Mouse (Mus musculus) CH12.LX (cell line): ENCODE measurements around the gene Bcas1. TPM values are rescaled to one million over a fixed set of nuclear protein-coding genes. Genes with fewer than 3 reads are reported as not detected.
A peak's percentile ranks its signal among the peaks of the same experiment; 100 is the strongest.

Experiments used
- DNase-seq: peaks from one replicate; pipeline ENCODE4 v3.0.0-alpha.2; 2013; ENCODE audit errors: extremely low read depth
- H3K27ac ChIP-seq: 2 replicates; pipeline ENCODE4 v1.5.1; 2012; ENCODE audit warnings: low read depth, mild to moderate bottlenecking, control low read depth, moderate library complexity; ENCODE audit not compliant: insufficient read depth
- H3K27me3 ChIP-seq: replicated peaks from 2 replicates; pipeline ENCODE3; 2012; ENCODE audit warnings: inconsistent platforms
- H3K36me3 ChIP-seq, 2 experiments: replicated peaks in 1 of 2; 2 replicates each; pipeline versions ENCODE3 to v1.6.1; 2012; ENCODE audit warnings: inconsistent platforms in 1 of 2, low read length in 1 of 2, mild to moderate bottlenecking in 1 of 2, mixed read lengths in 1 of 2, moderate library complexity in 1 of 2; ENCODE audit not compliant: control insufficient read depth in 1 of 2, insufficient read depth in 1 of 2
- H3K4me1 ChIP-seq, 2 experiments: 2 replicates each; pipeline ENCODE4 v1.6.1; 2012; ENCODE audit warnings: inconsistent platforms in 1 of 2, moderate library complexity in 1 of 2; ENCODE audit not compliant: insufficient read depth in 2 of 2, control insufficient read depth in 1 of 2
- H3K4me2 ChIP-seq: 2 replicates; pipeline ENCODE4 v1.6.1; 2012; ENCODE audit warnings: low read depth, mild to moderate bottlenecking, control low read depth; ENCODE audit not compliant: poor library complexity, insufficient read depth, severe bottlenecking
- H3K4me3 ChIP-seq, 3 experiments: fragments of 150-350 bp in 1 of 3; sonication (generic) in 1 of 3; replicated peaks in 1 of 3; 2 replicates each; pipeline versions ENCODE3 to v1.5.1; 2011 to 2012; ENCODE audit warnings: low read depth in 2 of 3, low read length in 2 of 3, mild to moderate bottlenecking in 2 of 3, moderate library complexity in 2 of 3, control low read depth in 1 of 3, improper control_type of control experiment in 1 of 3, inconsistent platforms in 1 of 3, mixed read lengths in 1 of 3; ENCODE audit not compliant: poor library complexity in 1 of 3
- H3K79me2 ChIP-seq: replicated peaks from 2 replicates; pipeline ENCODE4 v1.6.1; 2012; ENCODE audit warnings: mild to moderate bottlenecking, moderate library complexity; ENCODE audit not compliant: control insufficient read depth, poor library complexity, insufficient read depth, severe bottlenecking; ENCODE audit errors: extremely low read depth
- H3K9ac ChIP-seq: 2 replicates; pipeline ENCODE4 v1.6.1; 2012; ENCODE audit warnings: low read depth, mild to moderate bottlenecking, control low read depth, moderate library complexity; ENCODE audit not compliant: insufficient read depth
- H3K9me3 ChIP-seq: replicated peaks from 2 replicates; pipeline ENCODE3; 2012; ENCODE audit warnings: low read length, inconsistent platforms, mixed read lengths
- BHLHE40 ChIP-seq: IDR thresholded peaks from 2 replicates; pipeline ENCODE4 v1.6.1; 2011; ENCODE audit warnings: mild to moderate bottlenecking, low read depth, low read length, improper control_type of control experiment
- CHD1 ChIP-seq: IDR thresholded peaks from 2 replicates; pipeline ENCODE4 v1.6.1; 2012; ENCODE audit warnings: low read depth, low read length, improper control_type of control experiment, inconsistent platforms
- CTCF ChIP-seq, 2 experiments: IDR thresholded peaks in 1 of 2; conservative IDR thresholded peaks in 1 of 2; 2 replicates each; pipeline ENCODE4 v1.5.1; 2011 to 2012; ENCODE audit warnings: low read depth in 2 of 2, low read length in 2 of 2, improper control_type of control experiment in 1 of 2, inconsistent platforms in 1 of 2, mild to moderate bottlenecking in 1 of 2, moderate library complexity in 1 of 2
- E2F4 ChIP-seq: IDR thresholded peaks from 2 replicates; pipeline ENCODE4 v1.6.1; 2011; ENCODE audit warnings: low read depth, low read length, improper control_type of control experiment; ENCODE audit not compliant: insufficient replicate concordance
- ELF1 ChIP-seq: IDR thresholded peaks from 2 replicates; pipeline ENCODE4 v1.6.1; 2014; ENCODE audit warnings: low read depth, mild to moderate bottlenecking, inconsistent platforms, low read length, improper control_type of control experiment
- EP300 ChIP-seq: IDR thresholded peaks from 2 replicates; pipeline ENCODE4 v1.6.1; 2011; ENCODE audit warnings: low read length, improper control_type of control experiment
- ETS1 ChIP-seq: conservative IDR thresholded peaks from 2 replicates; pipeline ENCODE4 v1.6.1; 2012; ENCODE audit warnings: low read depth, mild to moderate bottlenecking, inconsistent platforms, low read length, improper control_type of control experiment, moderate library complexity
- IRF4 ChIP-seq: IDR thresholded peaks from 2 replicates; pipeline ENCODE4 v1.6.1; 2014; ENCODE audit warnings: low read depth, mild to moderate bottlenecking, inconsistent platforms, low read length, improper control_type of control experiment
- JUND ChIP-seq: conservative IDR thresholded peaks from 2 replicates; pipeline ENCODE4 v1.6.1; 2011; ENCODE audit warnings: low read depth, low read length, improper control_type of control experiment
- MAX ChIP-seq: IDR thresholded peaks from 2 replicates; pipeline ENCODE4 v1.6.1; 2011; ENCODE audit warnings: low read length, improper control_type of control experiment
- MAZ ChIP-seq: IDR thresholded peaks from 2 replicates; pipeline ENCODE4 v1.6.1; 2012; ENCODE audit warnings: low read depth, mild to moderate bottlenecking, inconsistent platforms, low read length, improper control_type of control experiment, moderate library complexity
- NRF1 ChIP-seq: IDR thresholded peaks from 2 replicates; pipeline ENCODE4 v1.6.1; 2014; ENCODE audit warnings: low read depth, mild to moderate bottlenecking, inconsistent platforms, low read length, improper control_type of control experiment, moderate library complexity
- PAX5 ChIP-seq: IDR thresholded peaks from 2 replicates; pipeline ENCODE4 v1.6.1; 2012; ENCODE audit warnings: low read length, inconsistent platforms, mixed read lengths
- SIN3A ChIP-seq: IDR thresholded peaks from 2 replicates; pipeline ENCODE4 v1.6.1; 2012; ENCODE audit warnings: low read length, improper control_type of control experiment, inconsistent platforms
- TBP ChIP-seq: conservative IDR thresholded peaks from 2 replicates; pipeline ENCODE4 v1.6.1; 2011; ENCODE audit warnings: low read depth, low read length, improper control_type of control experiment
- TCF12 ChIP-seq: IDR thresholded peaks from 2 replicates; pipeline ENCODE4 v1.6.1; 2014; ENCODE audit warnings: low read depth, mild to moderate bottlenecking, inconsistent platforms, low read length, improper control_type of control experiment
- dilution Hi-C: fragments of 300-500 bp; cut with MboI; formaldehyde crosslinking; loops from 2 replicates; pipeline ENCODE4 v1.14.3; 2020; ENCODE audit warnings: low sequenced_read_pairs; ENCODE audit not compliant: extremely low pct_unique_long_range_greater_than_20kb, extremely low pct_ligation_motif_present
- in situ Hi-C: fragments of 300-500 bp; cut with MboI; formaldehyde crosslinking; loops from 3 replicates; pipeline ENCODE4 v1.14.3; 2019; ENCODE audit warnings: low sequenced_read_pairs, low pct_ligation_motif_present, low pct_unique_long_range_greater_than_20kb, mixed read lengths
- polyA plus RNA-seq: library from polyadenylated mRNA; unstranded; fragments of >175 nt; gene quantifications from 2 replicates; pipeline ENCODE4 v1.2.1, GENCODE M21; 2012; ENCODE audit warnings: low read depth; ENCODE audit not compliant: insufficient read length
- total RNA-seq, 2 experiments: library from RNA; depleted of rRNA; stranded (reverse); fragments of 300-350 nt in 1 of 2; fragments of >200 nt in 1 of 2; gene quantifications; 2 replicates each; pipeline ENCODE4 v1.2.3; 2012 to 2014

Bcas1 gene
- total and polyA plus RNA-seq, 3 experiments = 0.17 TPM; not detected in 2

DNA sequence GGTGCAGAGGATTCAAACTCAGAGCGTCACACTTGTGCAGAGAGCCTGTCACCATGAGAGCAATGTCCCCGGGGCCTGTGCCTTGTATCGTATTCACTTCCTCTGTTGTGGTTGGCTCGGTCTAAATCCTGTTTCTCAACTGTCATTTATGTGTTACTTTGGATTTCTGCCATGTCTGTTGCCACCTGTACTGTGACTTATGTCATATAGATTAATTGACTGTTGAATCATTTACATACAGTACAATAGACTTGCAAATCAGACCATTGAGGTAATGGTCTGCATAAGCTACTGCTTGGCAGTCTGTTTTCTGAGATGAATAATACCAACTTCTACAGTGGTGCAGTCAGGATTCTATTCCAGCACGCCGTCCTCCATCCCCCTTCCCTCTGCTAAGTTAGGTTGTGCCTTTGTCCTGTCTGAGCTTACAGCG, 120.0 kb downstream of the Bcas1 start:
- Histone ChIP-seq H3K4me1 (peaks cover 26 to 32% of the 10 kb centered on the region in 2 experiments), H3K36me3 (no peaks in the 10 kb centered on the region), H3K4me2 (no peak overlapping the region), H3K9me3 (peaks cover 2% of the 10 kb centered on the region), H3K9ac (no peak overlapping the region), H3K27me3 (no peaks in the 10 kb centered on the region), H3K27ac (no peak overlapping the region), H3K79me2 (no peaks in the 10 kb centered on the region), H3K4me3 (no peak overlapping the region)
- in situ Hi-C loops (no loop called here), dilution Hi-C loops (no loop called here)
- DNase-seq = peak; percentile 72
- TF ChIP-seq CTCF (conservative IDR thresholded peaks at IDR 0.05 in 1 of 2, IDR thresholded peaks at IDR 0.05 in 1 of 2; ENCODE audit: low read depth in 2 of 2, low read length in 2 of 2) = no peak
- TF ChIP-seq IRF4 = peak; percentile 51
- TF ChIP-seq E2F4 = no peak
- TF ChIP-seq JUND = no peak
- TF ChIP-seq ETS1 = peak; percentile 36; the same call in 1 of the 2 replicates
- 0 out of 2 replicates have a peak, but pooled peaks have one; percentile 25 for TF ChIP-seq MAX
- TF ChIP-seq TCF12 = peak; percentile 34; the same call in 1 of the 2 replicates
- no peak for TF ChIP-seq MAZ
- TF ChIP-seq EP300 = peak; percentile 74
- TF ChIP-seq ELF1 = 0 out of 2 replicates have a peak, but pooled peaks have one; percentile 16
- peak; percentile 45; the same call in 1 of the 2 replicates for TF ChIP-seq SIN3A
- TF ChIP-seq TBP = no peak
- peak; percentile 53 for TF ChIP-seq BHLHE40
- no peak for TF ChIP-seq NRF1

- peaks cover 26 to 32% of the 10 kb centered on the region in 2 experiments for H3K4me1 ChIP-seq
- no peak overlapping the region for H3K27ac ChIP-seq
- H3K4me3 ChIP-seq = no peak overlapping the region
- H3K9ac ChIP-seq = no peak overlapping the region
- peaks cover 2% of the 10 kb centered on the region for H3K9me3 ChIP-seq
- in situ Hi-C loops = no loop called here
- H3K27me3 ChIP-seq = no peaks in the 10 kb centered on the region
- no peaks in the 10 kb centered on the region for H3K79me2 ChIP-seq
- no peaks in the 10 kb centered on the region for H3K36me3 ChIP-seq
- dilution Hi-C loops = no loop called here
- no peak for TF ChIP-seq CHD1
- no peak for TF ChIP-seq IRF4
- no peak for TF ChIP-seq PAX5
- TF ChIP-seq, all 38 proteins: peak for 0
- H3K4me2 ChIP-seq = no peak overlapping the region
- DNase-seq = no peak
These were observed 120.9 kb downstream of the Bcas1 start for GRCm38 (mm10) chr2:170306637-170307320.
